Mouse (Mus musculus) hematopoietic stem cell, adult 5-6 weeks (primary cell): ENCODE data around the gene Atp8b4. TPM values are rescaled to one million over a fixed set of nuclear protein-coding genes. Genes with fewer than 3 reads are reported as not detected.
"Not testable (repeated sequence)": the region's sequence is repeated elsewhere in the genome, so short reads cannot be mapped to it uniquely, and the experiment has no call there.

Experiments
- ATAC-seq, 2 experiments: fragments of 125-278 bp in 1 of 2; replicated peaks in 1 of 2; 2 replicates each; pipeline ENCODE4 v1.8.0; 2016 to 2017; ENCODE audit warnings: inconsistent platforms in 2 of 2, mild to moderate bottlenecking in 2 of 2, moderate number of reproducible peaks in 2 of 2, low read depth in 1 of 2, moderate TSS enrichment in 1 of 2; ENCODE audit not compliant: low FRiP score in 2 of 2, poor library complexity in 2 of 2, severe bottlenecking in 2 of 2, insufficient read depth in 1 of 2, low TSS enrichment in 1 of 2
- total RNA-seq: library from RNA; stranded (forward); fragments of 172-1452, 232-1000 nt; gene quantifications from 2 replicates; pipeline ENCODE4 v1.2.3, GENCODE M21; 2017

Gene Atp8b4
- 31.5 and 55.8 TPM in 2 replicates for total RNA-seq

GRCm38 (mm10) chr2:126500521-126500920, at the start of gene Atp8b4:
Gene Atp8b4 (minus strand): TSS chr2:126500674.
- peak; percentile 30 to 40; a peak in 1 of 4 replicates for ATAC-seq

DNA sequence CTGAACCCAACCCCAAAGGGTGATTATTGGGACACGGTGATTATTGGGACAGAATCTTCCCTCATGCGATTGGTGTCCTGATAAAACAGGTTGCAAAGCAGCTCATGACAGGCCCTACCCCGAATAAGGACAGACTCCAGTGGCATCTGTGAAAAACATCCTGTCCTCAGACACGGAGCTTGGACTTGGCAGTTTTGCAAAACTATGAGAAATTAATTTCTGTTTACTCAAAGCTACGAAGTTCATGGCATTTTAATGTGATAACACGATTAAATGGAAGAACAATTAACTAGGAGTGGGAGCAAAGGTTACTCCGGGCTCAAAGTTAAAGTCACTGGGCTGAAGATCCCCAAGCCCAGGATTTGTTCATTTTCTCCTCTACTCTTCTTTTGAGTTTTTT, 49.2 kb upstream of the Atp8b4 start:
- ATAC-seq: no peak

GRCm38 (mm10) chr2:126546392-126546791, 45.9 kb upstream of the Atp8b4 start:
- ATAC-seq: no peak

GRCm38 (mm10) chr2:126545297-126545696, 44.8 kb upstream of the Atp8b4 start:
- no peak for ATAC-seq

- no peak for ATAC-seq
These were observed 41.7 kb upstream of the Atp8b4 start for GRCm38 (mm10) chr2:126542211-126542610.

DNA sequence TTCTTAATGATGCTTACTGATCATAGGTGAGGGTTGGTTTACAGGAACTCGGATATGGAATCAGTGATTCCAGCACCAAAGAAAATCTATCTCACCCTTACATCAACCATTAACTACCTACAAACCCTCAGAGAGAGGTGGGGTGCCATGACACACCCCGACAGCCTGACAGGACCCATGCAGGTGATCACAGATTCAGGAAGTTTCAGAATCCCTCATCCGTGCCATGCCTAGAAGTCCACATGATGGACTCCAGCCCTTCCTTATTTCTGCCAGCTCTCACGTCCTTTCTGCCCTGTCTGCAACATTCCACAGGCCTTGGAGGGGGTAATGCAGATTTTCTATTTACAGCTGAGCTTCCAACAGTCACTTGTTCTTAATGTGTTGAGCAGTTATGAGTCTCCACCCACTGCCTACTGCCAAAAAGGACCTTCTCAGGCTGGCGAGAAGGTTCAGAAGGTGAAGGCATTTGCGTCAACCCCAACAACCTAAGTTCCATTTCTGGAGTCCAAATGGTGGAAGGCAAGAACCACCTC, 40.0 kb upstream of the Atp8b4 start:
- ATAC-seq: no peak

DNA sequence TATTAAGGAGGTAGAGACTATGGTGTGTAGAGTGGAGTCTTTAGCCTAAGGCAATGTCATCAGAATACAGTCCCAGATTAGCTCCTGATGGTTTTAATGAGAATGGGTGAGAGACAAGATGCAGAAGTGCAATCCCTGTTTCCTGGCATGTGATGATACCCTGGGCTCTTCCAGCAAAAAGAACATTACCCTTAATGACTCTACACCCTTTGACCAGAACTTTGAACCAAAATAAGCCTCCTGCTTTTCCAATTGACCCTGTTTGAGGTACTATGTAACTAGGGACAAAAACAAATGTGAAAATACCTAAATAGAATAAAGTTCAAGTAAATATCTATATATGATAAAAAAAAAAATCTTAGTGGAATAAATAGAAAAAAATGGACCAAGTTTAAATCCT, 37.2 kb upstream of the Atp8b4 start:
- ATAC-seq: no peak

- ATAC-seq: peak in 1 of 2 experiments; percentile 37; a peak in 1 of 4 replicates
These were observed 30.1 kb upstream of the Atp8b4 start for GRCm38 (mm10) chr2:126530581-126530980.

- no peak for ATAC-seq
These were observed 27.0 kb upstream of the Atp8b4 start for GRCm38 (mm10) chr2:126527461-126527860.

DNA sequence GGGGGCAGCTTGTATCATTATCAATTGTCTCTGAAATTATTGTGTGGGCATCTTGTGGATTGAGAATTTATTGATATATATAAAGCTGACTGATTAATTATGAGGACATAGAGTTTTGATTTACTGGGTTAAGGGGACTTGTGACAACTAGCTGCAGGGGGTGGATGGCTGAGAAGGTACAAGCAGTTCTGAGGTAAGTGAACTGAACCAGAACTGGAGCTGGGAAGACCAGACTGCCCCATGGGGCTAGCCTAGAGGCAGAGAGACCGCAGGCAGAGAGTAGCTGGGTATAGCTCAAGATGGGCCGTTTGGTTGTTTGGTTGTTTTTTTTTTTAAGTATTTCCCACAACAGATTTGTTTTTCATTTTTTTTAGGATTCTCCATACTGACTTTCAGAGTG, 23.8 kb upstream of the Atp8b4 start:
- no peak for ATAC-seq

- ATAC-seq: not testable (repeated sequence)
These were observed 22.7 kb upstream of the Atp8b4 start for GRCm38 (mm10) chr2:126523101-126523745.

DNA sequence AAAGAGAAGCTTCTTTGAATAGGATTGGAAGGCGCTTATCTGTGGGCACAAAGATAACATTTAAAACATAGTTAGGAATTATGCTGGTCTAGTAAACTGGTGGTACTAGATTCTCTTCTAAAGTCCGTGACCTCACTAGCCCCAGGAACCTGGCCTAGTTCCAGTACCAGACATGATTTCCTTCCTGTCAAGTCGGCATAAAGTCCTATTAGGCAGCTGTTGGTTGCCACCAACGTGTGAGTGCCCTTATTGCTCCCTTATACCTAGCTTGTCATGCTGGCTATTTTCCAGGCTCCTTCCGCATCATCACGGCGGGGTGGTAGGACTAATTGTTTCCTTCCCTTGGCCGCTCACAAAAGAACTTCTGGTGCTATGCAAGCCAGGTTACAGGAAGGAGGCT, 21.6 kb upstream of the Atp8b4 start:
- 0 out of 4 replicates have a peak, but pooled peaks of 1 of the 2 experiments have one; percentile 21 for ATAC-seq

DNA sequence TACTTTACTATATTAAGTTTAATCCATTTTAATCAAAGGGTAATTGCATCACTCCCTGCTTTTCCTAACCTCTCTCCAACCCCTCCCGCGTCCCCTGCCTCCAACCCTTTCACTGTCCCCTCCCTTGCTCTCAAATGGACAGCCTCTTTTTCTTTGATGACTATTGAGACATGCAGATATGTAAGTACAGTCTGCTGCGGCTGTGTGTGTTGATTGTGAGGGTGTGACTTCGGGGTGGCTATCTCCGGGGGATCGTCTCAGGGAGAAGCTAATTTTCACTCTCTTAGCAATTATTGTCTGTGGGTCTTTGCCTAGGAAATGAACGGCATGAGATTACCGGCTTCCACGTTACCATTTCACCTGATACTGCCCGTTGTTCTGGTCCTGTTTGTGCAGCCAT, 21.0 kb upstream of the Atp8b4 start:
- no peak for ATAC-seq

DNA sequence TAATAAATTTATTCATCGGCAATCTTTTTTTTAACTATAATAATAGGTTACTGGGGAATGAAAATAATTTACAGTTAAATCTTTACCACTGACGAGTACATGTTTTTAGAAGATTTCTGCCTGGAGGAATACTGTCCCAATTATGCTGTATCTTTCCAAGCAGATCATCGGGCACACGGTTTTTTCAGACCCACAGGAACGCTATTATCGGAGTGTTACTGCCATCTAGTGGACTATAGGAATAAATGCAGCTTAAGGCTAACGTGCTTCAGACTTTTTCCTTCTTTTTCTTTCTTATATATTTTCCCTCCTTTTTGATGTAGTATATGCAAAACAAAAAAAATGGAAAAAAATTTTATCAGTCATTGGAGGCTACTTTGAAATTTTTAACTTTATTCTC, 20.4 kb upstream of the Atp8b4 start:
- ATAC-seq: peak in 1 of 2 experiments; percentile 64; a peak in 1 of 4 replicates

DNA sequence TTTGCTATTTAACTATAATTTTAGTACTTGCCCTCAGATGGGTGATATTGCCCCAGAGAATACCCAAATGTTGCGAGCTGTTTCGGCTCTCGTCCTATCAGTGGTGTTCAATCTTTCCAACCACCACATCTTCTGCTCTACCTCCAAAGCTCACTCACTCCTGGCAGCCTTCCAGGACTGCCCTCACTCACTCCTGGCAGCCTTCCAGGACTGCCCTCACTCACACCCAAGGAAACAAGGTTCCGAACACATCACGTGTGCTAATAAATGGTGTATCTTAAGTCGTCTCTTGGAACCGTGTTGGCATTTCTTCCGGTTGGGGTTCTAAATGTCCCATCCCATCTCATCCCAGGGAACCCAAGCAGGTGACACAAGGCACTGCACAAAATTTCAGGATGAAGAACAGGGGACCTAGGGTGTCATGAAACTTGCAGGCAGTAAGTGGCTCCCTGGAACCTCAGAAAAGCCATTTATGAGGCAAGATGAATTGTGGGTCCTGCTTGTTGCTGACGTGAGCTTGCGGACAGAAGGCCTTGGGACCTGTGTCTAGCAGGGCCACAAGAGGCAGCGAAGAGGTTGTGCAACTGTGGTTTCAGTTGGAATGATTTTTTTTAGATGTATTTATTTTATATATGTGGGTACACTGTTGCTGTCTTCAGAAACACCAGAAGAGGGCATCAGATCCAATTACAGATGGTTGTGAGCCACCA, 19.6 kb upstream of the Atp8b4 start:
- peak in 1 of 2 experiments; percentile 56; a peak in 1 of 4 replicates for ATAC-seq

- peak; percentile 49 to 72; a peak in 3 of 4 replicates for ATAC-seq
These were observed 14.8 kb upstream of the Atp8b4 start for GRCm38 (mm10) chr2:126515069-126515826.

- ATAC-seq: no peak
These were observed 7.8 kb upstream of the Atp8b4 start for GRCm38 (mm10) chr2:126508228-126508627.

GRCm38 (mm10) chr2:126507477-126507876, 7.0 kb upstream of the Atp8b4 start:
- ATAC-seq: no peak
